Mouse (Mus musculus): ENCODE results near the gene Ncbp2. TPM values are rescaled to one million over a fixed set of nuclear protein-coding genes. Genes with fewer than 3 reads are reported as not detected.
"Not testable (repeated sequence)": the region's sequence is repeated elsewhere in the genome, so short reads cannot be mapped to it uniquely, and the experiment has no call there.

Ncbp2 gene
- total RNA-seq, 2 experiments from 2014 or later = 47.7 to 49.7 TPM

GRCm38 (mm10) chr16:31933751-31934549 is 14.4 kb upstream of the Ncbp2 start, which contains the start of gene Pigz:
TSS of gene Pigz (plus strand) at chr16:31933851.
- DNase-seq (ENCODE audit: low spot score in 2 of 2) = peak in 1 of 2 experiments; percentile 70
- intact Hi-C loops (cut with DNase I) = no loop called here

- no peak for DNase-seq (ENCODE audit: low spot score in 2 of 2)
- intact Hi-C loops (cut with DNase I) = no loop called here
Measured at GRCm38 (mm10) chr16:31934550-31935010, 13.7 kb upstream of the Ncbp2 start.

GRCm38 (mm10) chr16:31935091-31935979 is 13.0 kb upstream of the Ncbp2 start:
- DNase-seq (ENCODE audit: low spot score in 2 of 2) = peak in 1 of 2 experiments; percentile 52
- intact Hi-C loops (cut with DNase I) = no loop called here

GRCm38 (mm10) chr16:31936568-31936967 is 11.7 kb upstream of the Ncbp2 start:
- intact Hi-C loops (cut with DNase I) = no loop called here
- DNase-seq (ENCODE audit: low spot score in 2 of 2) = no peak

- intact Hi-C loops (cut with DNase I) = no loop called here
- DNase-seq (ENCODE audit: low spot score in 2 of 2) = no peak
Measured at GRCm38 (mm10) chr16:31938856-31939255, 9.5 kb upstream of the Ncbp2 start.

GRCm38 (mm10) chr16:31940586-31940985 is 7.7 kb upstream of the Ncbp2 start:
- intact Hi-C loops (cut with DNase I) = no loop called here
- DNase-seq (ENCODE audit: low spot score in 2 of 2) = no peak

GRCm38 (mm10) chr16:31943980-31944379 is 4.3 kb upstream of the Ncbp2 start:
- intact Hi-C loops (cut with DNase I) = no loop called here
- DNase-seq (ENCODE audit: low spot score in 2 of 2) = peak; percentile 70 to 80

GRCm38 (mm10) chr16:31944698-31945255 is 3.5 kb upstream of the Ncbp2 start:
- intact Hi-C loops (cut with DNase I) = no loop called here
- no peak for DNase-seq (ENCODE audit: low spot score in 2 of 2)

- DNase-seq (ENCODE audit: low spot score in 2 of 2) = no peak
- intact Hi-C loops (cut with DNase I) = no loop called here
Measured at GRCm38 (mm10) chr16:31945372-31945771, 2.9 kb upstream of the Ncbp2 start.

- DNase-seq (ENCODE audit: low spot score in 2 of 2); intact Hi-C loops (cut with DNase I): not testable (repeated sequence)
Measured at GRCm38 (mm10) chr16:31945986-31946385, 2.3 kb upstream of the Ncbp2 start.

- no peak for DNase-seq (ENCODE audit: low spot score in 2 of 2)
- intact Hi-C loops (cut with DNase I) = no loop called here
Measured at GRCm38 (mm10) chr16:31947333-31947732, 980 bp upstream of the Ncbp2 start.

- intact Hi-C loops (cut with DNase I) = loop anchor here (1.0 kb wide), 2 partner anchors 55 to 299 kb away; partner anchors contain the start of genes Fbxo45, Senp5 and Wdr53
- DNase-seq (ENCODE audit: low spot score in 2 of 2) = no peak
Measured at GRCm38 (mm10) chr16:31947901-31948316, 404 bp upstream of the Ncbp2 start.

- DNase-seq (ENCODE audit: low spot score in 2 of 2) = no peak
- intact Hi-C loops (cut with DNase I) = no loop called here
Measured at GRCm38 (mm10) chr16:31963224-31963623, 14.9 kb downstream of the Ncbp2 start.

GRCm38 (mm10) chr16:31975258-31975657 is 26.9 kb downstream of the Ncbp2 start:
- no peak for DNase-seq (ENCODE audit: low spot score in 2 of 2)
- intact Hi-C loops (cut with DNase I) = no loop called here

- intact Hi-C loops (cut with DNase I) = no loop called here
- DNase-seq (ENCODE audit: low spot score in 2 of 2) = no peak
Measured at GRCm38 (mm10) chr16:31979501-31979900, 31.2 kb downstream of the Ncbp2 start.

- intact Hi-C loops (cut with DNase I) = no loop called here
- no peak for DNase-seq (ENCODE audit: low spot score in 2 of 2)
Measured at GRCm38 (mm10) chr16:31980946-31981345, 32.6 kb downstream of the Ncbp2 start.

- DNase-seq (ENCODE audit: low spot score in 2 of 2) = no peak
- intact Hi-C loops (cut with DNase I) = no loop called here
Measured at GRCm38 (mm10) chr16:31992039-31992438, 43.7 kb downstream of the Ncbp2 start.

- no peak for DNase-seq (ENCODE audit: low spot score in 2 of 2)
- intact Hi-C loops (cut with DNase I) = no loop called here
Measured at GRCm38 (mm10) chr16:31993195-31993594, 44.9 kb downstream of the Ncbp2 start.

- intact Hi-C loops (cut with DNase I) = no loop called here
- DNase-seq (ENCODE audit: low spot score in 2 of 2) = no peak
Measured at GRCm38 (mm10) chr16:31993946-31994345, 45.6 kb downstream of the Ncbp2 start.

GRCm38 (mm10) chr16:31996371-31996770 is 48.1 kb downstream of the Ncbp2 start:
- intact Hi-C loops (cut with DNase I) = no loop called here

More at GRCm38 (mm10) chr16:31996371-31996770, 48.1 kb downstream of the Ncbp2 start:
- DNase-seq (ENCODE audit: low spot score in 2 of 2) = no peak

All from left cerebral cortex, postnatal 36 days (tissue).